Comparison of ENCODE assay signal across 27 mouse cellular contexts in the genomic region with DNA sequence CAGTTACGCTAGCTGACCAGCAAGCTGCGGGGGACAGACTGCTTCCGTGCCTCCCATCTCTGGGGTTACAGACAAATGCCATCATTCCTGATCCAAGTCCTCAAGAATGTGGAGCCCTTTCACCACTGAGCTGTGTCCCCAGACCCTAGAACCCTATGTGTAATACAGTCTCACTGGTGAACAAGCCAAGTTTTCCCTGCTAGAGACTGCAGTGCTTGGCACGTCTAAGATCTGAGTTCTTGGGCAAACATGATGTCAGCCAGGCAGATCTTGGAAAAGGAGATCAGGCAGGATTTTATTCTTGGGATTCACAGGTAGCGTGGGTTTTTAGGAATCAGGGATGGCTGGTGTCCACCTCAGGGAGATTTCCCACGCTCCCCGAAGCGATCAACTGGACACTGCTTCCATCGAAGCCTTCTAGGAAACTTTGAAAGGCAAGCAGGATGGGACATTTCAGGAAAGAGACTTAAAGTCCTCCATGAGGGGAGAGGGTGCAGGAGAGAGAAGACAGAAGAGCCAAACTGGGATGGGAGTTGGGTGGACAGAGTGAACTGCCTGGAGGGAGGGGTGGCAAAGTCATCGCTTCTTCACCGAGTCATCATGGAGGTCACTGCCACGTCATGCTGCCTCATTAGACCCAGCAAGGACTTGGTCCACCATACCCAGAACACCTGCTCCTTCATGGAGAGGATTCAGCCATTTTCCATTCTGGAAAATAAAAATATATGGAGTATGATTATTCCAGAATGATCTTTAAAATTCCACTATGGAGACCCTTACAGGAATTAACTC. TPM values are rescaled to one million over a fixed set of nuclear protein-coding genes. Genes with fewer than 3 reads are reported as not detected.
DNase-seq lines count a peak whose midpoint lies in the region; ATAC-seq and TF ChIP-seq lines count a peak whose summit lies in the region.
"Had no signal": no experiment of that assay in that cellular context is flagged by ENCODE, and none has a peak within 500 bp of the region (broad histone marks: within the 10 kb centered on the region; RNA-seq: fewer than 3 reads in every experiment).

No protein-coding gene starts in this region.

- H3K4me3 ChIP-seq in liver, postnatal 0 days (ENCODE audit: low read depth, low read length): no peak overlapping the region
- H3K4me3 ChIP-seq in midbrain, embryonic 11.5 days (ENCODE audit: low read depth, low read length): no peak overlapping the region
- no peak overlapping the region for H3K4me3 ChIP-seq in midbrain, embryonic 14.5 days (replicated peaks; ENCODE audit: low read depth, low read length)
- H3K4me3 ChIP-seq: embryonic facial prominence, embryonic 10.5 days; embryonic facial prominence, embryonic 12.5 days; erythroblast, embryonic 14.5 days; forebrain, embryonic 10.5 days; forebrain, embryonic 12.5 days had no signal

- no peak for TF ChIP-seq EP300 in liver, postnatal 0 days (IDR thresholded peaks at IDR 0.05; ENCODE audit: low read depth)

- ATAC-seq in liver, postnatal 0 days: no peak
- no peak for ATAC-seq in midbrain, embryonic 11.5 days (ENCODE audit: low FRiP score)
- no peak for ATAC-seq in midbrain, embryonic 14.5 days (ENCODE audit: low FRiP score, low TSS enrichment)
- ATAC-seq: activated CD4-positive, CD25-positive, alpha-beta regulatory T cell, adult 4 months; CD4-positive, CD25-positive, alpha-beta regulatory T cell, adult 4 months; forebrain, embryonic 14.5 days; Patski had no signal

- no peak for TF ChIP-seq CTCF in liver, postnatal 0 days (IDR thresholded peaks at IDR 0.05; ENCODE audit: low read depth)

- DNase-seq in heart, adult 11 months: peak; percentile 16
- DNase-seq in heart, adult 18-20 months: no peak
- DNase-seq in liver: peak; percentile 22
- no peak for DNase-seq in liver, postnatal 0 days
- DNase-seq in midbrain, embryonic 11.5 days (ENCODE audit: low spot score, missing footprints): peak; percentile 56
- DNase-seq in midbrain, embryonic 14.5 days: no peak
- DNase-seq in urinary bladder, postnatal 10 days (ENCODE audit: low spot score): no peak
- DNase-seq: adrenal gland, adult 8-10 months; adrenal gland, postnatal 14 days; adrenal gland, postnatal 36 days; B cell, adult 2 months; cerebellum, adult 11-12 months; cerebellum, adult 2 months; cerebellum, adult 9-10 months; cerebellum, postnatal 10 days; cerebellum, postnatal 25 days had no signal

- 0 out of 2 replicates have a peak, but pooled peaks cover 4% of the 10 kb centered on the region for H3K27me3 ChIP-seq in liver, postnatal 0 days (ENCODE audit: insufficient read depth, low read length)
- H3K27me3 ChIP-seq in midbrain, embryonic 11.5 days (ENCODE audit: control insufficient read depth, insufficient read depth, low read length): no peaks in the 10 kb centered on the region
- H3K27me3 ChIP-seq in midbrain, embryonic 14.5 days (ENCODE audit: control insufficient read depth, insufficient read depth, low read length): no peaks in the 10 kb centered on the region
- H3K27me3 ChIP-seq: CH12.LX; embryonic facial prominence, embryonic 12.5 days; forebrain, embryonic 12.5 days; Patski had no signal

- WGBS in liver, postnatal 0 days (ENCODE audit: insufficient replicate concordance): 89% methylated on average over 12 of the region's 12 CpGs
- 92% methylated on average over 12 of the region's 12 CpGs for WGBS in midbrain, embryonic 11.5 days
- 96% methylated on average over 12 of the region's 12 CpGs for WGBS in midbrain, embryonic 14.5 days

- H3K36me3 ChIP-seq in liver, postnatal 0 days (replicated peaks; ENCODE audit: insufficient read depth, low read length): no peaks in the 10 kb centered on the region
- no peaks in the 10 kb centered on the region for H3K36me3 ChIP-seq in midbrain, embryonic 11.5 days (ENCODE audit: control insufficient read depth, insufficient read depth, low read length)
- H3K36me3 ChIP-seq in midbrain, embryonic 14.5 days (ENCODE audit: control insufficient read depth, insufficient read depth, low read length): no peaks in the 10 kb centered on the region
- H3K36me3 ChIP-seq: embryonic facial prominence, embryonic 10.5 days; embryonic facial prominence, embryonic 12.5 days; forebrain, embryonic 10.5 days; forebrain, embryonic 12.5 days; G1E had no signal

- H3K9ac ChIP-seq in liver, postnatal 0 days (replicated peaks): no peak overlapping the region
- H3K9ac ChIP-seq in midbrain, embryonic 11.5 days (ENCODE audit: low read length): no peak overlapping the region
- H3K9ac ChIP-seq in midbrain, embryonic 14.5 days (replicated peaks; ENCODE audit: low read length): no peak overlapping the region
- H3K9ac ChIP-seq: embryonic facial prominence, embryonic 12.5 days; forebrain, embryonic 12.5 days had no signal

- H3K27ac ChIP-seq in liver, postnatal 0 days (ENCODE audit: low read depth): no peak overlapping the region
- no peak overlapping the region for H3K27ac ChIP-seq in midbrain, embryonic 11.5 days (ENCODE audit: low read depth, low read length)
- H3K27ac ChIP-seq in midbrain, embryonic 14.5 days (replicated peaks; ENCODE audit: low read depth, low read length): no peak overlapping the region
- H3K27ac ChIP-seq: embryonic facial prominence, embryonic 10.5 days; embryonic facial prominence, embryonic 12.5 days; forebrain, embryonic 10.5 days; forebrain, embryonic 12.5 days had no signal

- no peaks in the 10 kb centered on the region for H3K4me1 ChIP-seq in liver, postnatal 0 days (ENCODE audit: insufficient read depth)
- no peaks in the 10 kb centered on the region for H3K4me1 ChIP-seq in midbrain, embryonic 11.5 days (ENCODE audit: control insufficient read depth, insufficient read depth, low read length)
- no peaks in the 10 kb centered on the region for H3K4me1 ChIP-seq in midbrain, embryonic 14.5 days (ENCODE audit: control insufficient read depth, insufficient read depth, low read length)
- H3K4me1 ChIP-seq: forebrain, embryonic 12.5 days had no signal

- H3K4me2 ChIP-seq in liver, postnatal 0 days (ENCODE audit: low read depth, low read length): no peak overlapping the region
- no peak overlapping the region for H3K4me2 ChIP-seq in midbrain, embryonic 11.5 days
- H3K4me2 ChIP-seq in midbrain, embryonic 14.5 days (ENCODE audit: low read length): no peak overlapping the region
- H3K4me2 ChIP-seq: embryonic facial prominence, embryonic 12.5 days; forebrain, embryonic 12.5 days had no signal

- no peaks in the 10 kb centered on the region for H3K9me3 ChIP-seq in liver, postnatal 0 days (ENCODE audit: low read length)
- no peaks in the 10 kb centered on the region for H3K9me3 ChIP-seq in midbrain, embryonic 11.5 days (ENCODE audit: control insufficient read depth, low read length)
- H3K9me3 ChIP-seq in midbrain, embryonic 14.5 days (ENCODE audit: control insufficient read depth, low read length): no peaks in the 10 kb centered on the region
- H3K9me3 ChIP-seq: embryonic facial prominence, embryonic 10.5 days; embryonic facial prominence, embryonic 12.5 days; forebrain, embryonic 10.5 days; forebrain, embryonic 12.5 days; G1E had no signal

RNA-seq across cellular contexts. Expression of gene Map3k1, which starts 41.4 kb away (rescaled TPM):
- 10 to 100 TPM; 17.0 to 19.6 TPM for total RNA-seq in heart, adult 18-20 months (2021)
- 10.8 and 11.5 TPM in 2 replicates for polyA plus RNA-seq in liver, postnatal 0 days (2015; fragmentation: Nextera tagmentation; extraction: Ambion mirVana)
- polyA plus RNA-seq in midbrain, embryonic 11.5 days (2014; fragmentation: Nextera tagmentation; extraction: Ambion mirVana): 12.0 and 14.4 TPM in 2 replicates
- polyA plus RNA-seq in midbrain, embryonic 14.5 days (2014; fragmentation: Nextera tagmentation; extraction: Ambion mirVana): 13.4 and 15.6 TPM in 2 replicates

Comparison
In these comparisons a context has a peak if more than half of its experiments do, and no peak if none do; other contexts are left out.
1. DNase-seq: peak in heart, adult 11 months (single experiment), liver (single experiment) and midbrain, embryonic 11.5 days (single experiment); none in heart, adult 18-20 months (0 of 2), liver, postnatal 0 days (single experiment), midbrain, embryonic 14.5 days (single experiment) and urinary bladder, postnatal 10 days (single experiment).